Mouse (Mus musculus): ENCODE results near the gene Prdm2.
A peak's percentile ranks its signal among the peaks of the same experiment; 100 is the strongest.

Prdm2 gene

GRCm38 (mm10) chr4:143100157-143100556, 112.6 kb downstream of the Prdm2 start:
- DNase-seq, result no peak

GRCm38 (mm10) chr4:143099288-143100039, 113.3 kb downstream of the Prdm2 start:
- DNase-seq, result no peak

DNA sequence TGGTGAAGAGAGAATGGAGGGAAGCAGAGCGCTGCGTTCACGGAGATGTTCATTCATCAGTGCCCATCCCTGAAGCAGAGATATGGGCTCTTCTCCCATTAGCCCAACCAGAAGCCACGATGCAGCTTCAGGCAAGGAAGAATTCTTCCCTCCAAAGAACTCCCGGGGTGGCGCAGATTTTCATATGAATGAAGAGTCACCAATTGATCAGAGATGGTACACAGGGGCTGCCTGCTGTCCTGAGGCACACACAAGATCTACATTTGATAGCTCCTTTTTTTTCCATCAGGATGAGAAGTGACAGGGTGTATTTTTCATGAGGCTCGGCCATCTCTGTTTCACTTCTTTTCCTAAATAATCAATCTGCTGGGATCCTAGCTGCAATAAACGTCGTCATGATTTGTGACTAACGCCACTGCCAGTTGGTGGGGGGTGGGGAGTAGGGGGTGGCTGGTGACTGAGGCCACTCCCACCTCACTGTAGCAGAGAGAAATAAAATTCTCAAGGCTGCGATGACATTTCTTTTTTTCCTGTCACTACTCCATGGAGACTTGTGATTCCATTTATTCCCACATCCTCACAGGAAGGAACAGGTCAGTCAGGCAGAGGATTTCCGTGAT, 120.6 kb downstream of the Prdm2 start:
- DNase-seq, result no peak

- no peak for DNase-seq
These were observed 122.2 kb downstream of the Prdm2 start for GRCm38 (mm10) chr4:143090551-143090950.

DNA sequence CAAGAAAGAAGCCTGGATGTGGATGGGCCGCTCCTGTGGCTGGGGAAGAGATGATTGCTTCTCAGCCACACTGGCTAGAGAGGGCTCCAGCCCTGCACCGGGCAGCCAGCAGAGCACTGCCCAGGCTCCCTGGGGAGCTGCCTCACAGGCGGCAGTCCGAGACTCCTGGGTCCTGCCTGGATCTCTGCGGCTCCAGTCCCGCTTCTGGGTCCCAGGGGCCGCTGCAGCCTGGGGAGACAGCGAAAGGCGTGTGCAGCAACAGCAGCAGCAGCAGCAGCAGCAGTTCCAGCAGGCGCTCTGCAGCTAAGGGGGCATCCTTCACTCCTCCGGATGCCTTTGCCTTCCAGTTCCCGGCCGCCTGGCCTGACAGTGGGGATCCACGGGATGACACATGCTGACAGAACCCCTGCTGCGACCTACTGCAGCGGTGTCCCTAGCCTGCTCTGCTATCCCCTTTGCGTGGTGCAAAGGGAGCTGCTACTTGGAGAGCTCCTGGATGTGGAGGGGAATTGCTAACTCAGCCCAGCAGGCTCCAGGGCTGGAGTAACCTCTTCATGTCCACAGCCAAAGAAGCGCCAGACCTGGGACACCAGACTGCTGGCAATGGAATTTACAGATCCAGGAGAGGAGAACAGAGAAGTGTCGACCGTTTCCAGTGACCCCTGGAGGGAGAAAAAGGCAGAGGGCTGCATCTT, 138.6 kb downstream of the Prdm2 start:
- DNase-seq, result peak; percentile 6

GRCm38 (mm10) chr4:143071791-143072190, 141.0 kb downstream of the Prdm2 start:
- DNase-seq, result no peak

DNA sequence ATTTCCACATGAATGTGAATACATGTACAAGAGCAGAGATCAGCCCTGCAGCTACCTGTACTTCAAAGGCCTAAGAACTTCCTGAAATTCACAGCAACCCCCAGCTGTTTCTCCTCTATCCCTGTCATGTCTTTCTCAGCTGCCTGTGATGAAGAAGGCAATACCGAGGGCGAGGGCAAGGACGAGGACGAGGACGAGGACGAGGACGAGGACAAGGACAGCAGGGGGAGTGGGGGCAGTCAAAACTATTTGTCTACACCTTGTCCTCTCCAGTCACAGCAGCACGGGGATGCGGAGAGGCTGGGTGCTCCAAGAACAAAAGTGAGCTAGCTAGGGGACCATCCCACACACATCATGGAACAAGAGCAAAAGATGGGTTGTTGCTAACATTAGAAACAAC, 145.8 kb downstream of the Prdm2 start:
- DNase-seq, result no peak

DNA sequence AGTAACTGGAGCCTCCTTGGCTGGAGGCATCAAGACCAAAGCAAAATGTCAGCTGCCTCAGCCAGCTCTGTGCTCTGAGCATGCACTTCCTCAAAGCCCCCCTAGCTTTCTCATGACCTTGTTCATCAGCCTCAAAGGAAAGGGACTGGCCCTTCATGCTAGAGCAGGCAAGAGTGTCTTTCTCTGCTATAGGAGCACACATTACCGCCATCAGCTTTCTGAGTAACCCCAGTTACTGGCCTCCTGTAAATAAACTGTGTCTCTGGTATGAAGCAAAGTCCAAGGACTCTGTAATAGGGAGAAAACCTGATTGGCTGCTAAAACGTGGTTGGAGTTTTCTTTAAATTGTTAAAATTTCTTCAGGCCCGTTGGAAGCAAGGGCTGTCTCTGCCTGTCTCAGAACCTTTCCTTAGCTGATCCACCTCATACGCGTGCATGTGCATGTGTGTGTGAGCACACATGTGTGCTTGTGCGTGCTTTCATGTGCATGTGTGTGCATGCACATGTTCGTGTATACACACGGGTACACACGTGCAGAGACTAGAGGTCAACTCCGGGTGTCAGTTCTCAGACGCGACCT, 153.9 kb downstream of the Prdm2 start:
- DNase-seq, result no peak

Measured in right cerebral cortex, postnatal 14 days (tissue).